Mouse (Mus musculus) Patski (cell line): ENCODE results near the gene Tm4sf5. TPM values are rescaled to one million over a fixed set of nuclear protein-coding genes. Genes with fewer than 3 reads are reported as not detected.

ENCODE experiments used
- ATAC-seq: fragments of 100-300 bp; one replicate; pipeline ENCODE4 v1.8.0; 2021
- CTCF ChIA-PET: fragments of 350-600 bp; sonication (Branson Sonifier 250); formaldehyde crosslinking; loops from one replicate; lab custom pipeline; 2022; ENCODE audit warnings: inconsistent platforms; lab: Charles Lee
- POLR2A ChIA-PET: fragments of 350-600 bp; sonication (Branson Sonifier 250); formaldehyde crosslinking; loops from one replicate; lab custom pipeline; 2022; ENCODE audit warnings: antibody characterized with exemption, inconsistent platforms; lab: Charles Lee
- DNase-seq: peaks from one replicate; pipeline ENCODE4 v3.0.0-alpha.2; 2011; ENCODE audit warnings: low read depth, low spot score
- H3K27me3 ChIP-seq: fragments of 371-371 bp; one replicate; pipeline ENCODE4 v1.5.1; 2021
- CTCF ChIP-seq: fragments of 100-300 bp; IDR thresholded peaks from one replicate; pipeline ENCODE4 v1.5.1; 2021
- in situ Hi-C: fragments of 300-500 bp; cut with MboI; formaldehyde crosslinking; loops from 3 replicates; pipeline ENCODE4 v1.11.1; 2018; ENCODE audit warnings: low pct_unique_long_range_greater_than_20kb, mixed read lengths
- polyA plus RNA-seq: library from polyadenylated mRNA; unstranded; gene quantifications from one replicate; pipeline ENCODE4 v1.2.3, GENCODE M21; 2021

Tm4sf5 gene
- polyA plus RNA-seq, 1 experiment from 2014 or later: 0.41 TPM

- no peak for DNase-seq
- TF ChIP-seq CTCF: no peak
- H3K27me3 ChIP-seq: no peaks in the 10 kb centered on the region
- POLR2A ChIA-PET: no interaction called here
- CTCF ChIA-PET: interaction anchor here (1.0 to 1.5 kb wide), 5 partner anchors 11 to 25 kb away, joined by 3 to 4 read pairs (median 3); partner anchors contain the start of gene Med11
- ATAC-seq: no peak
- in situ Hi-C loops: no loop called here
These were observed 30.0 kb upstream of the Tm4sf5 start for GRCm38 (mm10) chr11:70474872-70475534.

GRCm38 (mm10) chr11:70485498-70485897 is 19.5 kb upstream of the Tm4sf5 start:
- ChIA-PET POLR2A (no interaction called here), CTCF (interaction anchor here (0.8 to 1.3 kb wide), 2 partner anchors 10 to 15 kb away, joined by 3 read pairs; no protein-coding TSS in a partner anchor)
- H3K27me3 ChIP-seq: no peaks in the 10 kb centered on the region
- DNase-seq (no peak), ATAC-seq (no peak)
- TF ChIP-seq CTCF: no peak
- in situ Hi-C loops: no loop called here

GRCm38 (mm10) chr11:70487816-70488215 is 17.2 kb upstream of the Tm4sf5 start:
- H3K27me3 ChIP-seq: no peaks in the 10 kb centered on the region
- POLR2A ChIA-PET: no interaction called here
- DNase-seq (no peak), ATAC-seq (no peak)
- TF ChIP-seq CTCF: no peak
- in situ Hi-C loops: no loop called here
- CTCF ChIA-PET: interaction anchor here (0.8 to 1.9 kb wide), 6 partner anchors 8 to 35 kb away, joined by 3 to 4 read pairs (median 3); no protein-coding TSS in a partner anchor

GRCm38 (mm10) chr11:70489138-70489537 is 15.9 kb upstream of the Tm4sf5 start:
- no peak for TF ChIP-seq CTCF
- in situ Hi-C loops: no loop called here
- DNase-seq (no peak), ATAC-seq (no peak)
- ChIA-PET POLR2A (no interaction called here), CTCF (interaction anchor here (1.1 to 1.9 kb wide), 4 partner anchors 9 to 14 kb away, joined by 3 to 5 read pairs (median 4); no protein-coding TSS in a partner anchor)
- H3K27me3 ChIP-seq: no peaks in the 10 kb centered on the region

- no peak for TF ChIP-seq CTCF
- ChIA-PET POLR2A (no interaction called here), CTCF (interaction anchor here (1.1 to 1.4 kb wide), 3 partner anchors 9 to 15 kb away, joined by 3 to 5 read pairs (median 3); no protein-coding TSS in a partner anchor)
- in situ Hi-C loops: no loop called here
- no peak for ATAC-seq
- H3K27me3 ChIP-seq: no peaks in the 10 kb centered on the region
- DNase-seq: no peak
These were observed 15.4 kb upstream of the Tm4sf5 start for GRCm38 (mm10) chr11:70489684-70490083.

GRCm38 (mm10) chr11:70499566-70500475 is 5.2 kb upstream of the Tm4sf5 start:
- ATAC-seq (no peak), DNase-seq (no peak)
- ChIA-PET POLR2A (no interaction called here), CTCF (interaction anchor here (0.8 to 2.4 kb wide), 20 partner anchors 10 to 89 kb away, joined by 3 to 16 read pairs (median 4); partner anchors contain the start of genes Arrb2 and Med11)
- TF ChIP-seq CTCF: peak; percentile 79
- H3K27me3 ChIP-seq: no peaks in the 10 kb centered on the region
- in situ Hi-C loops: loop anchor here (5.0 kb wide), 1 partner anchor 48 kb away; the partner anchor contains the start of gene Med11

GRCm38 (mm10) chr11:70500476-70500812 is 4.6 kb upstream of the Tm4sf5 start:
- no peak for ATAC-seq
- DNase-seq: no peak
- CTCF ChIA-PET: interaction anchor here (0.8 to 2.0 kb wide), 17 partner anchors 12 to 89 kb away, joined by 3 to 16 read pairs (median 4); partner anchors contain the start of genes Arrb2 and Med11
- POLR2A ChIA-PET: interaction anchor here (1.1 kb wide), 1 partner anchor 48 kb away, joined by 3 read pairs; the partner anchor contains the start of gene Med11
- in situ Hi-C loops: loop anchor here (5.0 kb wide), 1 partner anchor 48 kb away; the partner anchor contains the start of gene Med11
- no peak for TF ChIP-seq CTCF
- no peaks in the 10 kb centered on the region for H3K27me3 ChIP-seq

GRCm38 (mm10) chr11:70502018-70502417 is 3.0 kb upstream of the Tm4sf5 start:
- no peak for ATAC-seq
- CTCF ChIA-PET: interaction anchor here (0.9 to 1.1 kb wide), 4 partner anchors 14 to 70 kb away, joined by 3 to 4 read pairs (median 4); partner anchors contain the start of genes Arrb2 and Med11
- POLR2A ChIA-PET: no interaction called here

GRCm38 (mm10) chr11:70506385-70506784 is 1.3 kb downstream of the Tm4sf5 start:
- TF ChIP-seq CTCF: peak; percentile 85
- peaks cover 6% of the 10 kb centered on the region for H3K27me3 ChIP-seq
- no peak for DNase-seq
- ATAC-seq: no peak
- POLR2A ChIA-PET: interaction anchor here (0.7 to 1.0 kb wide), 2 partner anchors 74 to 99 kb away, joined by 3 read pairs; no protein-coding TSS in a partner anchor
- CTCF ChIA-PET: interaction anchor here (1.1 to 2.5 kb wide), 2 partner anchors 74 to 91 kb away, joined by 4 to 9 read pairs; partner anchors contain the start of gene Arrb2
- in situ Hi-C loops: loop anchor here (5.0 kb wide), 1 partner anchor 89 kb away; no protein-coding TSS in a partner anchor

More at GRCm38 (mm10) chr11:70502018-70502417, 3.0 kb upstream of the Tm4sf5 start:
- no peaks in the 10 kb centered on the region for H3K27me3 ChIP-seq
- in situ Hi-C loops: loop anchor here (5.0 kb wide), 1 partner anchor 50 kb away; the partner anchor contains the start of gene Med11
- no peak for TF ChIP-seq CTCF
- DNase-seq: no peak
